Mouse (Mus musculus): ENCODE measurements around the gene Frmpd3.

Gene Frmpd3

DNA sequence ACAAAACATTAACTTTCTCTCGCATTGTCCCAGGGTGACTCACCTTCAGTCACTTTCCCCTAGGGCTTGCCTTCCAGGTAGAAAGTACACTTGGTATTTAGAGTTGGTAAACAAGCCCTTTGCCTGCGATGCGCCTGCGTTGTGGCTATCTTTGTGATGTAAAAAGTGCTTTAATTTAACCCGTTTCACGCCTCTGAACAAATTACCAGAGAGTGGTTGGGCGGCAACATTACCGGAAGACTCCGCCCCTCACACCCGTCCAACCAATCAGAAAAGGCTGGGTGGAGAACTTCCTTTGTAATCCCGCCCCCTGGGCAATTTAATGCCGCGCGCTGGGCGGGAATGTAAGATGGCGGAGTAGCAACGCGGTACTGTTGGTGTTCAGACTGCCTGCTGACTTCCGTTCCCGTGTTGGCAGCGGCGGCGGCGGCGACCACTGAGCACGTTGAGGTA lies 114.2 kb downstream of the Frmpd3 start, which contains the start of gene Prps1:
Prps1 (plus strand) TSS at position 335 of the 453 bp plus-strand sequence.
- DNase-seq (ENCODE audit: low spot score in 2 of 2), result peak; percentile 70 to 92

DNA sequence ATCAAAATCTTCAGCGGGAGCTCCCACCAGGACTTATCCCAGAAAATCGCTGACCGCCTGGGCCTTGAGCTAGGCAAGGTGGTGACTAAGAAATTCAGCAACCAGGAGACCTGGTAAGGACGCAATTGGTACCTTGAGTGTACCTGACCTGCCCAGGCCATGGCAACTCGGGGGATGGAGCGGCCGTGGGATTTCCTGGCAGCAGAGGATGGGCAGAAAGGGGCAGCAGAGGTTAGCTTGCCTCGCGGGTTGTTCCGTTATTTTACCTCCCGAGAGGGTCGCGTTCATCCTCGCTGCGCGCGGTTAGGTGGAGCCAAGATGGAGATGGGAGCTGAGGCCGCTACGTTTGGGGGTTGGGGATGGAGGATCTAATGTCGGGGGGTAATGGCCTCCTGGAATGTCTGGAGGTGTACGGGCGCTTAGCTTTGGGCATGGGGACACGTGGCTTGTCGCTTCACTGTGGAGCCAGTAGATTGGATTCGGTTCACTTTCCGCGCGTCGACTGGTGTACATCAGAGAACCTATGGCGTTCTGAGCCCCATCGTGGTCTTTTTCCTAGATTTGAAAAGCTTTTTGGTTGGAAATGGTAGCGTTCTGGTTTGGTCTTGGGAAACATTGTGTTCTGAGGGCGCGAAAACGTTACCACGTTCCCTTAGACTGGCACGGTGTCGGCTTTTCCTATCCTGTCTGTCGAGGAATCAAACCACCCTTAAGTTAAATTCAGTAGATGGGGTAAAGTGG lies 114.9 kb downstream of the Frmpd3 start:
- DNase-seq (ENCODE audit: low spot score in 2 of 2), result peak in 1 of 2 experiments; percentile 27

DNA sequence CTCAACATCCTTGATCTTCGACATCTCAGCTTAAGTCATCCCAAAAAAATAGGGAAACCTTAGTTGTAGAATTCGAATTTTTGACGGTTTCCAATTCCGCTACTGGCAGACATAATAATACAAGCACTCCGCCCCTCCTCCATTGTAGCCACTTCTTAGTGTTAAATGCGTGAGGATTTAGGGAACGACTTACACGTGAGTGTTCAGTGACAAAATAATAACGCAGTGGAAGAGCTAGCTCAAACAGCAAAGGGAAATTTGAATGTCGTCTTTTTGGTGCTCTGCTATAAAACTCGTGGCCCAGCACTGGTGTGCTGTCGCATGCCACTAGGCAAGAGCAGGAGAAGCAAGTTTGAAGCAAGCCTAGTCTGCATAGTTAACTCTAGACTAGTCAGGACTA lies 115.4 kb downstream of the Frmpd3 start:
- DNase-seq (ENCODE audit: low spot score in 2 of 2), result no peak

DNA sequence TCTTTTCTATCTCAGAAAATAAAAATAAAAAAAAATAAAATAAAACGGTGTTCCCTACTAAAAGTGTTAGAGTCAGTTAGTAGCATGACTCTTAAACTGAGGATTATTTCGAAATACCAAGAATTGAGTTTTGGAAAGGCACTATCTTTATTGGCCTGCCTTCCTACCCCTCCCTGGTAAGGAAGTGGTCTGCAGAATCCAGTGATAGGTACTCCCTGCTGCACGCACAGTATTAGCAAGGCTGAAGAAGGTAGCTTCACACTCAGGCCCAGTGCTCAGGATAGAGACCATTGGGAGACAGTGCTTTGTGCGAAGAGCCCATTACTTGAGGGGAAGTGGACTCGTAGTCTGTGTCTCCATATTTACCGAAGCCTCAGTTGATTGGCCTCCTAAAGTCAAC lies 136.2 kb downstream of the Frmpd3 start:
- DNase-seq (ENCODE audit: low spot score in 2 of 2), result no peak

DNA sequence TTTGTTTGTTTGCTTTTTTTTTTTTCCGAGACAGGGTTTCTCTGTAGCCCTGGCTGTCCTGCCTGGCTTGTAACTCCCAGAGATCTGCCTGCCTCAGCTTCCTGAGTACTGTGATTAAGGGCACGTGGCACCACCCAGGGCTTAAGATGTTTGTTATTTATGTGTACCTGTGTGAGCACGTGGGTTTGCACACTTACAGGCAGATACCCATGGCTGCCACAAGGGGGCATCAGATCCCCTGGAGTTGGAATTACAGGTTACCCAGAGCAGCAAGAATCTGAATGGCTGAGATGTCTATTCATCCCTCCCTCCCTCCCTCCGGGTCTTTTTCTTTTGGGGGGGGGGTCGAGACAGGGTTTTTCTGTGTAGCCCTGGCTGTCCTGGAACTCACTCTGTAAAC lies 137.1 kb downstream of the Frmpd3 start:
- DNase-seq (ENCODE audit: low spot score in 2 of 2), result peak; percentile 23 to 69
